Mouse (Mus musculus) cortical plate, adult 2 months (tissue): ENCODE measurements around the gene Tmprss11c.

Experiments used
- CTCF ChIP-seq: fragments of 200-500 bp; IDR thresholded peaks from 2 replicates; pipeline ENCODE4 v1.5.1; 2011; ENCODE audit warnings: mild to moderate bottlenecking, control low read depth, low read length; ENCODE audit not compliant: insufficient read depth; ENCODE audit errors: extremely low read depth
- POLR2A ChIP-seq: fragments of 200-500 bp; IDR thresholded peaks from 2 replicates; pipeline ENCODE4 v1.6.1; 2011; ENCODE audit warnings: mild to moderate bottlenecking, low read length, control low read depth; ENCODE audit not compliant: insufficient read depth; ENCODE audit errors: extremely low read depth

DNA sequence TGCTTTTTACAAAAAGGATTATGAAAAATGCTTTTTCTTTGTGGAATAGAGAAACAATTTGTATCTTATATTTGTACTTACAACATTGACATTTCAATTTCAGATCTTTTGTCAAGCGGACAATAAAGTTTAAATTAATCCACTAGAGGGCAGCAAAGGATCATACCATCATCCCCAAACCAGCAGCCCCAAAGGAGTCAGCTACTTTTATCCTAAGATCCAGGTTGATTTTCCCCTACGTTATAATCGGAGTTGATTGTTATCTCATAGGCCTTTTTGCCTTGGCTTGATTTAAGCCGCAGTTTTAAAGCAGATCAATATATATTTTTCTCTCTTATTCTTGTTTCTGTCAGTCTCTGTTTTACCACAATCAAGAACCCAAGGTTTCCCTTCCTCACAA, 97.8 kb downstream of the Tmprss11c start:
- TF ChIP-seq CTCF (peak; percentile 48; the same call in 1 of the 2 replicates), POLR2A (no peak)
